Mouse (Mus musculus) liver, embryonic 12.5 days (tissue): ENCODE measurements around the gene Olfr1128. TPM values are rescaled to one million over a fixed set of nuclear protein-coding genes. Genes with fewer than 3 reads are reported as not detected.
"Not testable (repeated sequence)": the region's sequence is repeated elsewhere in the genome, so short reads cannot be mapped to it uniquely, and the experiment has no call there.

ENCODE experiments used
- ATAC-seq: fragments of 200-750 bp; cut with Nextera tagmentation; 2 replicates; pipeline ENCODE4 v1.8.0; 2017; ENCODE audit warnings: moderate number of reproducible peaks, mild to moderate bottlenecking, moderate library complexity
- H3K27ac ChIP-seq: fragments of 300-500 bp; sonication (generic); 2 replicates; pipeline ENCODE4 v1.5.1; 2016; ENCODE audit warnings: mild to moderate bottlenecking
- H3K27me3 ChIP-seq: fragments of 300-500 bp; sonication (generic); replicated peaks from 2 replicates; pipeline ENCODE4 v1.6.1; 2016; ENCODE audit warnings: mild to moderate bottlenecking, moderate library complexity
- H3K36me3 ChIP-seq: fragments of 300-500 bp; sonication (generic); 2 replicates; pipeline ENCODE4 v1.6.1; 2016; ENCODE audit warnings: mild to moderate bottlenecking, moderate library complexity
- H3K4me1 ChIP-seq: fragments of 300-500 bp; sonication (generic); 2 replicates; pipeline ENCODE4 v1.6.1; 2016
- H3K4me2 ChIP-seq: fragments of 300-500 bp; sonication (generic); 2 replicates; pipeline ENCODE4 v1.6.1; 2016; ENCODE audit warnings: mild to moderate bottlenecking, moderate library complexity
- H3K4me3 ChIP-seq: fragments of 300-500 bp; sonication (generic); 2 replicates; pipeline ENCODE4 v1.5.1; 2016; ENCODE audit warnings: mild to moderate bottlenecking, moderate library complexity
- H3K9ac ChIP-seq: fragments of 300-500 bp; sonication (generic); 2 replicates; pipeline ENCODE4 v1.6.1; 2016; ENCODE audit warnings: mild to moderate bottlenecking, moderate library complexity
- H3K9me3 ChIP-seq: fragments of 300-500 bp; sonication (generic); replicated peaks from 2 replicates; pipeline ENCODE4 v1.6.1; 2016; ENCODE audit warnings: mild to moderate bottlenecking, moderate library complexity
- WGBS: fragments of 180-500 bp; shearing (Covaris S2); methylation state at CpG from one replicate; pipeline ENCODE4 v1.1.7; 2016; ENCODE audit not compliant: insufficient replicate concordance; 5-methylcytosine and 5-hydroxymethylcytosine counted together
- polyA plus RNA-seq: library from polyadenylated mRNA; unstranded; fragments of >200 nt; fragmentation: Nextera tagmentation; extraction: Ambion mirVana; gene quantifications from 2 replicates; pipeline ENCODE4 v1.2.1, GENCODE M21; 2016

The Olfr1128 gene
- not detected in 2 replicates for polyA plus RNA-seq

DNA sequence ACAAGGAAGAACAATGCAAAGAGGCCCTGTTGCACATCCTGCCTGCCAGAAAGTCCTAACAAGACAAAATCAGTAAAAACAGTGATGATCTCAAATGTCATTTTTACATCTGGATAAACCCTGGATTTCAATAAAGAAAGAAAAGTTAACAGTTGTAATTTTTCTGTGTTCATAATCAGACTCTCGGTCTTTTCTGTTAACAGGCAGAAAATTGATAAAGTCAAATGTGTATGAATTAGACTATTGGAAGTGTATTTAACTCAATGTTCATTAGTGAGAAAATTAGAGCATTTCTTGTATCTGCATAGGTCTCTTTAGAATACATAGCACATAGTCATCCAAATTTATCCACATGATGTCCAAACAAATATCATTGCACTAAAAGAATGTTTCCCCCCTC is at the start of gene Olfr1128:
Gene Olfr1128 (minus strand): TSS at position 101 of the 400 bp plus-strand sequence.
- no peak for ATAC-seq
- WGBS = 69% methylated on average over 1 of the region's 1 CpGs
- Histone ChIP-seq H3K36me3 (no peaks in the 10 kb centered on the region), H3K9ac (no peak within 1 kb of the TSS), H3K4me2 (no peak within 1 kb of the TSS), H3K9me3 (no peaks in the 10 kb centered on the region), H3K27me3 (no peaks in the 10 kb centered on the region), H3K4me1 (no peaks in the 10 kb centered on the region), H3K4me3 (no peak within 1 kb of the TSS), H3K27ac (no peak within 1 kb of the TSS)

DNA sequence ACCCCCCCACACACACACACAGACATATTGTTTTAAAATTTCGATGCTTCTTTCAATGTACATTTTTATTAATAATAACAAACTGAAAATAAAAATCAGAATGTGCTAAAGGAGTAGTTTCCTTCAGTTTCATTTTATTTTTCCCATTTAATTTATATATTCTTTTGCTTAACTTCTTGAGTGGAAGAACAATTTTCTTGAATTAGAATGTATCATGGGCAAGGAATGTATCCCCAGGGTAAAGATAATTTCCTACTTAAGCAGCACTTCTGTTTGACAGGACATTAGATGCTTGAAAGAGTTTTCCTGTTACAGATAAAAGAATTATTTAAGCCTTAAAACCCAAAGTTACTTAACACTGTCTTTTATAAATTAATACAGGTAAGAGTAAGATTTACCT is 28.3 kb upstream of the Olfr1128 start, which contains the start of gene Olfr1129:
Gene Olfr1129 (plus strand): TSS at position 301 of the 400 bp plus-strand sequence.
- H3K27ac ChIP-seq, ATAC-seq, H3K9me3 ChIP-seq, H3K36me3 ChIP-seq, H3K27me3 ChIP-seq, H3K9ac ChIP-seq, H3K4me1 ChIP-seq, H3K4me3 ChIP-seq, H3K4me2 ChIP-seq: not testable (repeated sequence)
- WGBS = 44% methylated on average over 1 of the region's 1 CpGs

GRCm38 (mm10) chr2:87534826-87535225 is 10.5 kb downstream of the Olfr1128 start:
- no peaks in the 10 kb centered on the region for H3K9me3 ChIP-seq
- H3K9ac ChIP-seq = no peak overlapping the region
- no peak overlapping the region for H3K27ac ChIP-seq
- H3K4me1 ChIP-seq = no peaks in the 10 kb centered on the region
- no peaks in the 10 kb centered on the region for H3K36me3 ChIP-seq
- no peak overlapping the region for H3K4me3 ChIP-seq
- ATAC-seq = no peak
- 53% methylated on average over 2 of the region's 2 CpGs for WGBS
- no peak overlapping the region for H3K4me2 ChIP-seq
- no peaks in the 10 kb centered on the region for H3K27me3 ChIP-seq

DNA sequence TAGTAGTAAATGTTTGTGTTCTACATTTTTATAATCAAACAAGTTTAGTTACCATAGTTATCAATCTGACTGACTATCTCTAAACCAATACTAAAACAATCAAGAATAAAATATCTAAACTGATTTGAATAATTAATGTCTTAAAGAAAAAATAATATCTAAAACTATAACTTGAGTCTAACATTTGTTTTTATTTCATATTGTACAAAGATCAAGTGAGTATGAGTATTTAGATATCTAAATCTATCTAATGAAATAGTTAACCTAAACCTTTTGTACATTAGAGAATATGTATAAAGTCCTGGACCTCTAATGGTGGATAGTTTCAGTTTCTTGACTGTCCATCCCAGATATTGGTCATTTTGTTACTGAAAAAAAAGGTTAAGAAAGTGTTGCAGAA is 13.8 kb downstream of the Olfr1128 start, which contains the start of gene Olfr153:
Gene Olfr153 (plus strand): TSS at position 301 of the 400 bp plus-strand sequence.
- Histone ChIP-seq H3K36me3 (no peaks in the 10 kb centered on the region), H3K9me3 (no peaks in the 10 kb centered on the region), H3K4me1 (no peaks in the 10 kb centered on the region), H3K9ac (no peak within 1 kb of the TSS), H3K27ac (no peak within 1 kb of the TSS), H3K4me3 (no peak within 1 kb of the TSS), H3K4me2 (no peak within 1 kb of the TSS), H3K27me3 (no peaks in the 10 kb centered on the region)
- ATAC-seq = no peak

GRCm38 (mm10) chr2:87525899-87526616 is 19.3 kb downstream of the Olfr1128 start:
- not testable (repeated sequence) for H3K36me3 ChIP-seq, H3K4me1 ChIP-seq, H3K27me3 ChIP-seq, H3K27ac ChIP-seq, H3K9ac ChIP-seq, H3K4me3 ChIP-seq, ATAC-seq, H3K9me3 ChIP-seq
- H3K4me2 ChIP-seq = peak overlapping the region; percentile 22; the same call in 1 of the 2 replicates
- WGBS = 26% methylated on average over 38 of the region's 39 CpGs

GRCm38 (mm10) chr2:87520651-87521050 is 24.7 kb downstream of the Olfr1128 start:
- no peaks in the 10 kb centered on the region for H3K36me3 ChIP-seq
- H3K4me2 ChIP-seq = no peak overlapping the region
- H3K4me3 ChIP-seq = no peak overlapping the region
- H3K9me3 ChIP-seq = no peaks in the 10 kb centered on the region; the same call in none of the 2 replicates
- WGBS = 56% methylated on average over 4 of the region's 4 CpGs
- no peak for ATAC-seq
- no peak overlapping the region for H3K27ac ChIP-seq
- H3K27me3 ChIP-seq = no peaks in the 10 kb centered on the region
- H3K4me1 ChIP-seq = no peaks in the 10 kb centered on the region
- no peak overlapping the region for H3K9ac ChIP-seq

- no peak overlapping the region for H3K4me2 ChIP-seq
- no peak overlapping the region for H3K9ac ChIP-seq
- no peak overlapping the region for H3K27ac ChIP-seq
- no peaks in the 10 kb centered on the region for H3K4me1 ChIP-seq
- ATAC-seq = no peak
- WGBS = 66% methylated on average over 3 of the region's 3 CpGs
- peaks cover 5% of the 10 kb centered on the region for H3K9me3 ChIP-seq
- H3K36me3 ChIP-seq = no peaks in the 10 kb centered on the region
- no peaks in the 10 kb centered on the region for H3K27me3 ChIP-seq
- H3K4me3 ChIP-seq = no peak overlapping the region
Measured at GRCm38 (mm10) chr2:87516581-87516980, 28.8 kb downstream of the Olfr1128 start.

- WGBS = 54% methylated on average over 8 of the region's 8 CpGs
- ATAC-seq = no peak
Measured at GRCm38 (mm10) chr2:87515457-87516060, 29.8 kb downstream of the Olfr1128 start.

DNA sequence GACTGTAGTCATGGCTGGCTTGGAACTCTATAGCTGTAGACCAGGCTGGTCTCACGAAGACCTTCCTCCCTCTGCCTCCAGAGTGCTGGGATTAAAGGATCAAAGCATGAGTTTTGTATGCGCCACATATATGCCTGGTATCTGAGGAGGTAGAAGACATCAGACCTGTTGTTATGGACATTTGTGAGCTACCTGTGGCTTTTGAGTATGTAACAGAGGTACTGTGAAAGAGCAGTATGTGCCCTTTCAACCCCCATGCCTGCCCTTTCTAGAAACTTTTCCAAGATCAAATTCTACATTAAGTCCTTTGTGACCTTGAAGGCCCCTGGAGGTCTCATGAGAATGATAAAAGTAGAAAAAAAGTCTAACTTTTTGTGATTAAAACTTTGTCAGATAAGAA is 30.3 kb downstream of the Olfr1128 start:
- Histone ChIP-seq H3K4me2 (no peak overlapping the region), H3K9ac (no peak overlapping the region), H3K4me3 (no peak overlapping the region), H3K27ac (no peak overlapping the region), H3K9me3 (peaks cover 5% of the 10 kb centered on the region), H3K36me3 (no peaks in the 10 kb centered on the region), H3K4me1 (no peaks in the 10 kb centered on the region), H3K27me3 (no peaks in the 10 kb centered on the region)
- 80% methylated on average over 2 of the region's 2 CpGs for WGBS
- no peak for ATAC-seq

More at GRCm38 (mm10) chr2:87515457-87516060, 29.8 kb downstream of the Olfr1128 start:
- no peaks in the 10 kb centered on the region for H3K27me3 ChIP-seq
- H3K27ac ChIP-seq = no peak overlapping the region
- peaks cover 5% of the 10 kb centered on the region for H3K9me3 ChIP-seq
- no peak overlapping the region for H3K4me3 ChIP-seq
- no peaks in the 10 kb centered on the region for H3K4me1 ChIP-seq
- H3K9ac ChIP-seq = no peak overlapping the region
- H3K36me3 ChIP-seq = no peaks in the 10 kb centered on the region
- H3K4me2 ChIP-seq = no peak overlapping the region

- no peaks in the 10 kb centered on the region for H3K36me3 ChIP-seq
- ATAC-seq = no peak
- H3K4me1 ChIP-seq = no peaks in the 10 kb centered on the region
- H3K9me3 ChIP-seq = no peaks in the 10 kb centered on the region
- H3K9ac ChIP-seq = no peak within 1 kb of the TSS
- no peak within 1 kb of the TSS for H3K4me2 ChIP-seq
- H3K4me3 ChIP-seq = no peak within 1 kb of the TSS
- 64% methylated on average over 6 of the region's 6 CpGs for WGBS
- no peak within 1 kb of the TSS for H3K27ac ChIP-seq
- H3K27me3 ChIP-seq = no peaks in the 10 kb centered on the region
Measured at GRCm38 (mm10) chr2:87506265-87506664, 39.1 kb downstream of the Olfr1128 start, which contains the start of gene Pramel6. TSS of gene Pramel6 (plus strand) at chr2:87506565.

GRCm38 (mm10) chr2:87496993-87497392 is 48.3 kb downstream of the Olfr1128 start, which contains the start of gene Pramel7:
TSS of gene Pramel7 (minus strand) at chr2:87497093.
- not testable (repeated sequence) for H3K4me2 ChIP-seq, ATAC-seq, H3K4me1 ChIP-seq, H3K9me3 ChIP-seq, H3K4me3 ChIP-seq, H3K36me3 ChIP-seq, H3K27ac ChIP-seq, H3K27me3 ChIP-seq, H3K9ac ChIP-seq
- WGBS = 74% methylated on average over 4 of the region's 5 CpGs
